Mouse (Mus musculus): Measurements from ENCODE around the gene Veph1. TPM values are rescaled to one million over a fixed set of nuclear protein-coding genes. Genes with fewer than 3 reads are reported as not detected.

The Veph1 gene
- polyA plus RNA-seq, 1 experiment, result 0.41 TPM

- Histone ChIP-seq H3K4me1 (ENCODE audit: control insufficient read depth, insufficient read depth, low read length) (no peaks in the 10 kb centered on the region), H3K4me3 (replicated peaks; ENCODE audit: extremely low read depth, low read depth, low read length) (no peak overlapping the region)
- no peak for TF ChIP-seq CTCF (IDR thresholded peaks at IDR 0.05; ENCODE audit: insufficient read depth, low read length)
- TF ChIP-seq POLR2A (IDR thresholded peaks at IDR 0.05; ENCODE audit: borderline replicate concordance, extremely low read depth, low read depth, low read length), result no peak
- no peak for DNase-seq
- 86% methylated on average over 4 of the region's 4 CpGs for WGBS
Measured at GRCm38 (mm10) chr3:66082975-66083374, 213.7 kb downstream of the Veph1 start.

- Histone ChIP-seq H3K4me1 (ENCODE audit: control insufficient read depth, insufficient read depth, low read length) (no peaks in the 10 kb centered on the region), H3K4me3 (replicated peaks; ENCODE audit: extremely low read depth, low read depth, low read length) (no peak overlapping the region)
- no peak for TF ChIP-seq CTCF (IDR thresholded peaks at IDR 0.05; ENCODE audit: insufficient read depth, low read length)
- no peak for TF ChIP-seq POLR2A (IDR thresholded peaks at IDR 0.05; ENCODE audit: borderline replicate concordance, extremely low read depth, low read depth, low read length)
- no peak for DNase-seq
- WGBS, result 65% methylated on average over 3 of the region's 3 CpGs
Measured at GRCm38 (mm10) chr3:66081363-66081736, 215.3 kb downstream of the Veph1 start.

- no peak overlapping the region for H3K4me3 ChIP-seq (replicated peaks; ENCODE audit: extremely low read depth, low read depth, low read length)
- TF ChIP-seq POLR2A (IDR thresholded peaks at IDR 0.05; ENCODE audit: borderline replicate concordance, extremely low read depth, low read depth, low read length) (no peak), CTCF (IDR thresholded peaks at IDR 0.05; ENCODE audit: insufficient read depth, low read length) (no peak)
- H3K4me1 ChIP-seq (ENCODE audit: control insufficient read depth, insufficient read depth, low read length), result no peaks in the 10 kb centered on the region
- DNase-seq, result no peak
- 52% methylated on average over 4 of the region's 4 CpGs for WGBS
Measured at GRCm38 (mm10) chr3:66080631-66081362, 215.8 kb downstream of the Veph1 start.

GRCm38 (mm10) chr3:66079886-66080285 is 216.8 kb downstream of the Veph1 start:
- Histone ChIP-seq H3K4me3 (replicated peaks; ENCODE audit: extremely low read depth, low read depth, low read length) (no peak overlapping the region), H3K4me1 (ENCODE audit: control insufficient read depth, insufficient read depth, low read length) (no peaks in the 10 kb centered on the region)
- DNase-seq, result no peak
- TF ChIP-seq POLR2A (IDR thresholded peaks at IDR 0.05; ENCODE audit: borderline replicate concordance, extremely low read depth, low read depth, low read length) (no peak), CTCF (IDR thresholded peaks at IDR 0.05; ENCODE audit: insufficient read depth, low read length) (no peak)
- 79% methylated on average over 4 of the region's 4 CpGs for WGBS

- no peak for DNase-seq
- Histone ChIP-seq H3K4me3 (replicated peaks; ENCODE audit: extremely low read depth, low read depth, low read length) (no peak overlapping the region), H3K4me1 (ENCODE audit: control insufficient read depth, insufficient read depth, low read length) (no peaks in the 10 kb centered on the region)
- TF ChIP-seq CTCF (IDR thresholded peaks at IDR 0.05; ENCODE audit: insufficient read depth, low read length), result no peak
- no peak for TF ChIP-seq POLR2A (IDR thresholded peaks at IDR 0.05; ENCODE audit: borderline replicate concordance, extremely low read depth, low read depth, low read length)
- WGBS, result 51% methylated on average over 6 of the region's 6 CpGs
Measured at GRCm38 (mm10) chr3:66078898-66079537, 217.6 kb downstream of the Veph1 start.

GRCm38 (mm10) chr3:66078026-66078721 is 218.5 kb downstream of the Veph1 start:
- DNase-seq, result peak; percentile 13
- TF ChIP-seq POLR2A (IDR thresholded peaks at IDR 0.05; ENCODE audit: borderline replicate concordance, extremely low read depth, low read depth, low read length), result no peak
- no peak for TF ChIP-seq CTCF (IDR thresholded peaks at IDR 0.05; ENCODE audit: insufficient read depth, low read length)
- WGBS, result 71% methylated on average over 23 of the region's 23 CpGs
- Histone ChIP-seq H3K4me3 (replicated peaks; ENCODE audit: extremely low read depth, low read depth, low read length) (no peak overlapping the region), H3K4me1 (ENCODE audit: control insufficient read depth, insufficient read depth, low read length) (no peaks in the 10 kb centered on the region)

- H3K4me1 ChIP-seq (ENCODE audit: control insufficient read depth, insufficient read depth, low read length), result no peaks in the 10 kb centered on the region
- no peak for TF ChIP-seq POLR2A (IDR thresholded peaks at IDR 0.05; ENCODE audit: borderline replicate concordance, extremely low read depth, low read depth, low read length)
- no peak for TF ChIP-seq CTCF (IDR thresholded peaks at IDR 0.05; ENCODE audit: insufficient read depth, low read length)
- 96% methylated on average over 1 of the region's 1 CpGs for WGBS
- no peak overlapping the region for H3K4me3 ChIP-seq (replicated peaks; ENCODE audit: extremely low read depth, low read depth, low read length)
- DNase-seq, result no peak
Measured at GRCm38 (mm10) chr3:66070274-66070673, 226.4 kb downstream of the Veph1 start.

- TF ChIP-seq POLR2A (IDR thresholded peaks at IDR 0.05; ENCODE audit: borderline replicate concordance, extremely low read depth, low read depth, low read length) (no peak), CTCF (IDR thresholded peaks at IDR 0.05; ENCODE audit: insufficient read depth, low read length) (0 out of 2 replicates have a peak, but pooled peaks have one; percentile 6)
- WGBS, result 37% methylated on average over 6 of the region's 6 CpGs
- Histone ChIP-seq H3K4me3 (replicated peaks; ENCODE audit: extremely low read depth, low read depth, low read length) (no peak overlapping the region), H3K4me1 (ENCODE audit: control insufficient read depth, insufficient read depth, low read length) (no peaks in the 10 kb centered on the region)
- no peak for DNase-seq
Measured at GRCm38 (mm10) chr3:66063881-66064280, 232.8 kb downstream of the Veph1 start.

GRCm38 (mm10) chr3:66056912-66057311 is 239.7 kb downstream of the Veph1 start:
- 94% methylated on average over 16 of the region's 16 CpGs for WGBS
- TF ChIP-seq CTCF (IDR thresholded peaks at IDR 0.05; ENCODE audit: insufficient read depth, low read length), result no peak
- no peak for TF ChIP-seq POLR2A (IDR thresholded peaks at IDR 0.05; ENCODE audit: borderline replicate concordance, extremely low read depth, low read depth, low read length)
- DNase-seq, result no peak
- no peaks in the 10 kb centered on the region for H3K4me1 ChIP-seq (ENCODE audit: control insufficient read depth, insufficient read depth, low read length)
- no peak overlapping the region for H3K4me3 ChIP-seq (replicated peaks; ENCODE audit: extremely low read depth, low read depth, low read length)
